Mouse (Mus musculus): ENCODE measurements around the gene Bend5. TPM values are rescaled to one million over a fixed set of nuclear protein-coding genes. Genes with fewer than 3 reads are reported as not detected.

Bend5 gene
- total RNA-seq, 1 experiment from 2014 or later: 6.2 TPM

- ATAC-seq (replicated peaks; ENCODE audit: low read depth, poor library complexity, severe bottlenecking): no peak
Observed at GRCm38 (mm10) chr4:111432417-111432816, 17.6 kb downstream of the Bend5 start.

DNA sequence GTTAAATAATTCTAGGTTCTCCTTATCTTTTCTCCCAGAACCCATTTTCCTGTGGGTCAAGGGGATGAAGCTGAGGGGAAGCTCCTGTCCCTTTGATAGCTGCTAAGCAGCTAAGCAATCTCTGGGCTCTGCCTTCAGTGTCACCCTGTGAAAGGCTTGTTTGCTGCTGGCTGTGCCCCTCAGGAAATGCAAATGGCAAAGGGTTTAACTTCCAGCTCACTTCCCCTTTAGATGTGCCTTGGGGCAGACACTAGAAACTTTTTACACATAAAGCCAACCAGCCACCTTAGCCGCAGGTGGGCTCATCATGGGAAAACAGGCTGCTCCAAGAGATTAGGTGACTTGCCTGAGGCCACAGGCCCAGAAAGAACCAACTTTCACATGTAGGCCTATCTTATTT, 26.9 kb downstream of the Bend5 start:
- peak; percentile 15; the same call in 1 of the 2 replicates for ATAC-seq (replicated peaks; ENCODE audit: low read depth, poor library complexity, severe bottlenecking)

- ATAC-seq (replicated peaks; ENCODE audit: low read depth, poor library complexity, severe bottlenecking): peak; percentile 77
Observed at GRCm38 (mm10) chr4:111442435-111443238, 27.8 kb downstream of the Bend5 start.

DNA sequence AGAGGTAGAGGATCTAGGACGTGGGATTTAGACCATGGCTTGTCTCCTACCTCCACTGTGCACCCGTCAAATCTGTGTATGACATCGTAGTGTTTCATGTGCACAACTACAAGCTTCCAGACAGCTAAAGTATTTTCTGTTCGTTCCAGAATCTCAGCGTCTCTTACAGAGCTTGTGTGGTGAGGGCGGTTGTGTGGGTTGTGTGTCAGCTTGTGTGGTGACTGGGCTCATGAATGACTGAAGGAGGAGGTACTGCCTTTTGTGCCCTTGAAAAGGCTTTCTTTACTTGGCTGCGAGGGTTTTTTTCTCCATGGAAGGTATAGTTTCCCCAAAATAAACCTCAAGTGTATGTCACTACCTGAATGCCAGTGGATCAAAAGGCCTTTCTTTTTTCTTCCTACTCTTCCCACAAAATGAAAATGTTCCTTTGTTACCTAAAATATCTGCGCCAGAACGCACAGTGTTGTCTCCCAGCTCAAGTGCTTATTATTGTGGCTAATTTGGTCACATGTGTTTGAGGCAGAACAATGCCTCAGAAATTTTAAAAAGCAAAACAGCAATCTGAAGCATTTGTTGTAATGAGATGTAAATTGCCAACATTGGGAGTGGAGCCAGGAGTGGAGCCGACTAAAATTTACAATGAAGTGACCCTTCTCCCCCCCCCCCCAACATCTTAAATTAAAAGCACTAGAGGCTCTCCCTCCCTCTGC, 29.3 kb downstream of the Bend5 start:
- no peak for ATAC-seq (replicated peaks; ENCODE audit: low read depth, poor library complexity, severe bottlenecking)

DNA sequence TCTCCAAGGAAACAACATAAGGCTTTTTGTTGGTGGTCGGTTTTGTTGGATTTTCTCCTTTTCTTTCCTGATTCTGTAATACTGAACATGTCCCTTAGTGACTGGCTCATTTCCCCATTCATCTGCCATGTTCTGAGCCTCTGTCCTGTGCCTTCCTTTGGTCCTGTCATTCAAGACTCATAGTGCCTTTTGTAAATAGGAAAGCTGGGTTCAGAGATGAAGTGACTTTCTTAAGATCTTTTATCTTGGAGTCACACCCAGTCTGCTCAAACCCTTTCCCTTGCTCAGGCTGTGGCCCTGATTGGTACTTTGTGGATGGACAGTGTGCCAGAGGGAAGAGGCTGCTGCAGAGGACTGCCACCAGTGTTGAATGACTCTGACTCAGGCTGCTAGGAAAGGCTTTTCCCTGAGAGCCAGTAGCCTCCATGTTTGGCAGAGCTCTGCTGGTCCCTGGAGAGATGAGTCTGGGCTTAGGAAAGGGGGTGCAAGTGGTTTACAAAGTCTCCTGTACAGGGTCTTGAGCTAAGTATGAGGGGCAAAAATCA, 29.9 kb downstream of the Bend5 start:
- ATAC-seq (replicated peaks; ENCODE audit: low read depth, poor library complexity, severe bottlenecking): no peak

- no peak for ATAC-seq (replicated peaks; ENCODE audit: low read depth, poor library complexity, severe bottlenecking)
Observed at GRCm38 (mm10) chr4:111447918-111448317, 33.1 kb downstream of the Bend5 start.

GRCm38 (mm10) chr4:111448586-111448985, 33.8 kb downstream of the Bend5 start:
- ATAC-seq (replicated peaks; ENCODE audit: low read depth, poor library complexity, severe bottlenecking): no peak

DNA sequence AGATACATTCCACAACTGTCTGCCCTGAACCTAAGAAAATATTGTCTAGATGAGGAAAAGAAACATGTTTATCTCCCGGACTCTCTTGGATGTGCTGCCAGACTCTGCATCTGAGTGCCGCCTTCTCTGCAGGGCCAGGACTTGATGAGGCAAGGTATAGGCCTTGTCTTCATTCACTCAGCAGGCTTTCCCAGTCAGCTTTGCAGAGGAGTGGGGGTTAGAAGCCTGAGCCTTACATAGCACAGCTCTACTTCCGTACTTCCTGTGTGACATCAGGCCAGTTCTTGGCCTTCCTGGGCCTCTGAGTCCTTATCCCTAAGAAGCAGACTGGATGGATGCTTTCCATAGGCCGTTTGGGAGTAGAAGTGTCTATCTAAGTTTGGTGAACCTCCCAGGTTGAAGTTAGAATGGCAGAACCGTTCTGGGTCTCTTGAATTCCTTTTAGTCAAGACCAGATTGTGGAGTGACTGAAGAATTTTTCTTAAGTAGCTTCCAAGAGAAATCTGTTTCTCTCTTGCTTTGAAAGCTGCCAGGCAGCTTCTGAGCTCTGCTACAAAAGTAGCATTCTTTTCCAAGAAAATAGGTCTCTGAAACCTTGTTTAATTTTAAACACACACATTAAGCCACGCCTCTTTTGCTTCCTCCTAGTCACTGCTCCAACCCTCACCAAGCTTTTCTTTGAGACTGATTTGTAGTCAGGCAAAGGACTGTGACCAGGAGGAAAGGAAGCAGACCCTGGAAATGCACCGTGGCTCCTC, 34.8 kb downstream of the Bend5 start:
- ATAC-seq (replicated peaks; ENCODE audit: low read depth, poor library complexity, severe bottlenecking): no peak

DNA sequence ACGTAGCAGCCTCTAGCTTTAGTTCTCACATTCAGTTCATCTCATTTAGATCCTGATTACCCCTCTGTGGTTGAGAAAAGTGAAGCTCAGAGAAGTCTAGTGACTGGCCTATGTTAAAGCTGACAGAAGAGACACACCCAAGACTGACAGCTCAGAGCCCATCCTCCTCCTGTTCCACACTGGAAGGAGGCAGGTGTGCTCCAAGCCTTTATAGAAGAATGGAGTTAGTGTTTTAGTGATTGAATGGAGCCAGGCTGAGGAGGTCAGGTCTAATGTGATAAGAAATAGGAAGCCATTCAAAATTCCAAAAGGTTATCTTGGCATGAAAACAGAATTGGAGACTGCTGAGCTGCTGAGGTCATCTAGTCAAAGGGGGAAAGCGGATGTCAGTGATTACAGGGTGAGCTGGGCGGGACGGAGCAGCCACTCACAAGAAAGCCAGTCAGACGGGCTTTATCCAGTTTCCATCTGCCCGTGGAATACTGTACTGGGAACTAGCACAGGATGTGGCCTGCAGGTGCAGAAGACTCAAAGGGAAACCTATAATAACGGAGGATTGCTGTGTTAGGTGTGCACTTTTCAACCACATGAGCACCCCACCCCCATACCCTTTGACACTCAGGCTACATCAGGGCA, 36.6 kb downstream of the Bend5 start:
- no peak for ATAC-seq (replicated peaks; ENCODE audit: low read depth, poor library complexity, severe bottlenecking)

GRCm38 (mm10) chr4:111452192-111452591, 37.4 kb downstream of the Bend5 start:
- no peak for ATAC-seq (replicated peaks; ENCODE audit: low read depth, poor library complexity, severe bottlenecking)

- ATAC-seq (replicated peaks; ENCODE audit: low read depth, poor library complexity, severe bottlenecking): no peak
Observed at GRCm38 (mm10) chr4:111453275-111453674, 38.5 kb downstream of the Bend5 start.

DNA sequence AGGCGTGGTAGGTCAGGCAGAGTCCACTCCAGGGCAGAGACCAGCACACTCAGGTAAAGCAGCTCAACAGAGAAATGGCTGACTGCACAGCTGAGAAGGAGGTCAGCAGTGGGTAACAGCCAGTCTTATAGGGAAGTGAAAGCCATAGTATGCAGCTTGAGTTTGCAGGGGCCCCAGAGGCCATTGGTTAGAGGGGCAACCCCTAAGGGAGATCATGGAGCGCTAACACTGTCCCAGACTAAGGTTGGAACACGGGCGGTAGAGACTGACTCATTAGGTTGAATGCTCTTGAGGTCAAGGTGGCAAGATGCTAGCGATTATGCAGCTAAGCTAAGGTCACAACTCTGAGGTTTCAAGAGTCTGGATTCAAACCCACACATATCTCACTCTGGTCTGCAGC, 40.8 kb downstream of the Bend5 start:
- peak; percentile 76 for ATAC-seq (replicated peaks; ENCODE audit: low read depth, poor library complexity, severe bottlenecking)

- ATAC-seq (replicated peaks; ENCODE audit: low read depth, poor library complexity, severe bottlenecking): no peak
Observed at GRCm38 (mm10) chr4:111457568-111457967, 42.8 kb downstream of the Bend5 start.

- ATAC-seq (replicated peaks; ENCODE audit: low read depth, poor library complexity, severe bottlenecking): no peak
Observed at GRCm38 (mm10) chr4:111467293-111467773, 52.5 kb downstream of the Bend5 start.

GRCm38 (mm10) chr4:111467796-111468195, 53.0 kb downstream of the Bend5 start:
- ATAC-seq (replicated peaks; ENCODE audit: low read depth, poor library complexity, severe bottlenecking): no peak

DNA sequence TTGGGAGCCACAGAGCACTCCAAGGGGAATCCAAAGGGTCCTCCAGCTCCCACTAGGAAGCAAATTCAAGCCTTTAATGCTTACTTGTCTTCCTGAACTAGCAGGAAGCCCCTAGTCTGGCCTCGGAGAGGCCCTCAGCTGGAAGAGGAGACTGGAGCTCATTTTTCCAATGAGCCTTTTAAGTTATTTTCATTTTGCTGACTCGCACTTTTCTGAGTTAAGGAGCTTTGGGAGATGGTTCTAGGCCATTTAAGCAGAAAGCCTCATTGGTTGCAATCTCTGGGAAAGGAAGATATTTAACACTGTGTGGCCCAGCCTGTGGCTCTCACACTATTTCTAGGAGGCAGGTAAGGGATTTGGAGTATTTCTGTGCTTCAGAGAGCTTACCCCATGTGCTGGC, 55.0 kb downstream of the Bend5 start:
- ATAC-seq (replicated peaks; ENCODE audit: low read depth, poor library complexity, severe bottlenecking): no peak

- ATAC-seq (replicated peaks; ENCODE audit: low read depth, poor library complexity, severe bottlenecking): no peak
Observed at GRCm38 (mm10) chr4:111471726-111472125, 56.9 kb downstream of the Bend5 start.

DNA sequence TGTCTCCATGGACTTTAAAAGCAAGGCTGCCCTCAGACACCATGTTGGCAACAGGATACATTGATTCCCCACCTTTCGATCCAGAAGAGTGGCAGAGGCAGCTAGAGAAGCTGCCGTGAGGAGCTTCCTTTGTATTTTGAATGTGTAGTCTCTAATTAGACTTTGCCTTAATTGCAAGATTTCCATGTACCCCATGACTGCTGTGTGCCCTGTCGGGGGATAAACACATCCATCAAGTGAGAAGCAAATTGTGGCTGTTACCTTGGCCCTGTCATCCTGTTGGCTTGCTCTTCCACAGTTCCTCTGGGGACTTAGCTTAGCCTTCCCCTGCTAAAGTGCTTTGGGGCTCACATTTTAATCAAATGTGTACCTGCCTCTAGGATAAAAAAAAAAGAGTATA, 57.7 kb downstream of the Bend5 start:
- no peak for ATAC-seq (replicated peaks; ENCODE audit: low read depth, poor library complexity, severe bottlenecking)

DNA sequence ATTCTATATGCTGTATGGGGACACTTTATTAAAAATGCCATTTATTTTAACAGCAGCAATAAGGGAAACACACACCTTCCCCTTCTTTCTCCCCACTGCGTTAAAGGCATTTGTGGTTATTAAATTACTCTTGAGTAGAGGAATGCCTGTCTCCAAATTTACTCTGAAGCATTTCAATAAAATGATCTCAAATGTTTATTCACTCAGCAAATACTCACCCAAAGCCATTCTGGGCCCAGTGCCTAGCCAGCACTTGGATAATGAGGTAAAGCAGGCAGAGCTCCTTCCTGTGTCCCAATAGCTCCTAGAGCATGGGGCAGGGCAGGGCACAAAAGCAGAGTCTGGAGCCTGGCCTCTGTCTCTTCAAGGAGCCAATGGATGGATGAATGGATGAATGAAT, 58.2 kb downstream of the Bend5 start:
- ATAC-seq (replicated peaks; ENCODE audit: low read depth, poor library complexity, severe bottlenecking): no peak
